Mouse (Mus musculus): ENCODE results near the gene Filip1. TPM values are rescaled to one million over a fixed set of nuclear protein-coding genes. Genes with fewer than 3 reads are reported as not detected.

Filip1 gene
- polyA plus RNA-seq, 1 experiment: 1.7 TPM

DNA sequence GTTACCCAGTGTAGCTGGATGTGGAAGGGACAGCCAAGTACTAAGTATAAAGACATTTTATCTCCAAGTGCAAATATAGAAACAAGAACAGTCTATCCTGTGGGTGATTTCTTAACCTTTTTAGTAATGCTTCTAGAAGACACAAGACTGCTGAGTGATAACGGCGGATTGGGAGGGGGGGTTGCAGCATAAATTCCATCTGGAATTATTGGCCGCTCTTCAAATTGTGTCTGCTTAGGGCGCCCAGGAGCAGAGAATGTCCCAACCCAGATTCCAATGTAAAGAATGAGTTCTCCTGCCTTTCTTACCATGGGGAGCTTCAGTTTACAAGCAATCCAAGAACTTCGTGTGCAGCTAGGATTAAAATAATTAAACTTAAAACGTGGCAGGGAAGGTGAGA lies 39.9 kb downstream of the Filip1 start:
- TF ChIP-seq POLR2A (IDR thresholded peaks at IDR 0.05; ENCODE audit: low read depth, low read length) (no peak), CTCF (IDR thresholded peaks at IDR 0.05; ENCODE audit: extremely low read depth, insufficient read length, insufficient replicate concordance, low read depth, low read length) (no peak)
- H3K27me3 ChIP-seq (ENCODE audit: control insufficient read depth, insufficient read depth, low read length): no peaks in the 10 kb centered on the region; the same call in 1 of the 2 replicates
- H3K27ac ChIP-seq (ENCODE audit: insufficient read depth, low read depth, low read length): no peak overlapping the region
- no peak overlapping the region for H3K4me3 ChIP-seq (ENCODE audit: low read depth, low read length)
- 70% methylated on average over 6 of the region's 6 CpGs for WGBS
- peaks cover 2% of the 10 kb centered on the region; the same call in 1 of the 2 replicates for H3K4me1 ChIP-seq (ENCODE audit: control insufficient read depth, insufficient read depth, insufficient read length, low read length)
- H3K36me3 ChIP-seq (ENCODE audit: control insufficient read depth, insufficient read depth, low read length): no peaks in the 10 kb centered on the region

DNA sequence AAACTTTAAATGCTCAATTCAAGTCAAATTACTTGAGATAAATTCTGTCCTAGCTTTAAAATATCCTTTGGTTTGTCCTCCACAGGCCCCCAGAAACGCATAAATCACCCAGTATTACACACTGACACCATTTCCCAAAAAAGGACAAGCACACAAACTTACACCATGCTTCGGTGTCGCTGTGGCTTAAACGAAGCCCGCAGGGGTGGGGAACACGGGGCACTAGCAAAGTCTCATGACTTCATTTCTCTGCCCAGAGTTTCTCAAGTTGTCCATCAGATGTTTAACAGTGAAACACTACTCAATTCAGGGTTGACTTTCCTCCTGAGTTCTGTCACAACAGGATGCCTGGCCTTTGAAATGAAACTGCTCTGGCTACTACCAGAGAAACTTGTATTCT lies 41.0 kb downstream of the Filip1 start:
- Histone ChIP-seq H3K4me3 (ENCODE audit: low read depth, low read length) (no peak overlapping the region), H3K36me3 (ENCODE audit: control insufficient read depth, insufficient read depth, low read length) (no peaks in the 10 kb centered on the region), H3K4me1 (ENCODE audit: control insufficient read depth, insufficient read depth, insufficient read length, low read length) (peaks cover 2% of the 10 kb centered on the region; the same call in 1 of the 2 replicates), H3K27ac (ENCODE audit: insufficient read depth, low read depth, low read length) (peak overlapping the region; percentile 45), H3K27me3 (ENCODE audit: control insufficient read depth, insufficient read depth, low read length) (no peaks in the 10 kb centered on the region)
- WGBS: 68% methylated on average over 6 of the region's 6 CpGs
- no peak for TF ChIP-seq POLR2A (IDR thresholded peaks at IDR 0.05; ENCODE audit: low read depth, low read length)
- no peak for TF ChIP-seq CTCF (IDR thresholded peaks at IDR 0.05; ENCODE audit: extremely low read depth, insufficient read length, insufficient replicate concordance, low read depth, low read length)

DNA sequence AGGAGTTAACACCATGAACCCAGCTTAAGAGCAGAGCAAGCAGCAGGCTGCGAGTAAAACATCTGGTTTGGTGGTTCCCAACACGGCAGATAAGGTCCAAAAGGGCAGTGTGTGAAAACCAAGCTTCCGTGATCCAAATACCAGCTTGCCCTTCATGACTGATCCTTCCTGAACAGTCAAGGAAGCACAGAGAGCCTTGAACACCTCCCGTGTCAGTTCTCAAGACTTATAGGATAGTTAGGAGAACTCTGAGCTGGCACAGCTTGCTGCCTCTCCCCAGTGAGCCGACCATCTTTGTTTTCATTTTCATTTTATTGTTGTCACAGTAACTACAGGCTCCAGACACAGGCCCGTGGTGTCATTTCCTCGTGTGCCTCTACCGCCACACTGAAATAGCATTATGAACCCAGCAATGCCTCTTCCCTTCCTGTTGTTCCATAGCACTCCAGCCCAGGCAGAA lies 42.0 kb downstream of the Filip1 start:
- TF ChIP-seq POLR2A (IDR thresholded peaks at IDR 0.05; ENCODE audit: low read depth, low read length): no peak
- TF ChIP-seq CTCF (IDR thresholded peaks at IDR 0.05; ENCODE audit: extremely low read depth, insufficient read length, insufficient replicate concordance, low read depth, low read length): no peak
- WGBS: 21% methylated on average over 8 of the region's 8 CpGs
- H3K4me3 ChIP-seq (ENCODE audit: low read depth, low read length): peak overlapping the region; percentile 2; the same call in 1 of the 2 replicates
- peak overlapping the region; percentile 20 for H3K27ac ChIP-seq (ENCODE audit: insufficient read depth, low read depth, low read length)
- H3K36me3 ChIP-seq (ENCODE audit: control insufficient read depth, insufficient read depth, low read length): no peaks in the 10 kb centered on the region
- no peaks in the 10 kb centered on the region for H3K27me3 ChIP-seq (ENCODE audit: control insufficient read depth, insufficient read depth, low read length)
- peaks cover 2% of the 10 kb centered on the region; the same call in 1 of the 2 replicates for H3K4me1 ChIP-seq (ENCODE audit: control insufficient read depth, insufficient read depth, insufficient read length, low read length)

DNA sequence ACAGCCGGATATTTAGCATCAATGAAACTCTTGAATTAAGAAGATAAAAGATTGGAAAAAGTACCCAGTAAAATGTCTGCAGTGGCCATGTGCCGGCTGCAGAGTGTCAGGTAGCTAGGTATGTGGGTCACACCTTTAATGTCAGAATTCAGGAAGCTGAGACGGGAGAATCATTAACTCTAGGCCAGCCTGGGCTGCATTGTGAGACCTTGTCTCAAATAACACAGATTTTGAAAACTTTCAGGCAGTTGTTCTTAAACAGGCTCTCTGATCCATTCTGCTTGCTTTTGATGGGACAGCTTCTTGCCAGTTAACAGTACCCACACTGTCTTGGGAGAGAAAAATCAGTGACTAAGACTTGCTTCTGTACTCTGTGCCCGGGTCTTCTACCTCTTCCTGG lies 43.1 kb downstream of the Filip1 start:
- no peak overlapping the region for H3K4me3 ChIP-seq (ENCODE audit: low read depth, low read length)
- WGBS: 59% methylated on average over 4 of the region's 4 CpGs
- peaks cover 2% of the 10 kb centered on the region; the same call in 1 of the 2 replicates for H3K4me1 ChIP-seq (ENCODE audit: control insufficient read depth, insufficient read depth, insufficient read length, low read length)
- TF ChIP-seq CTCF (IDR thresholded peaks at IDR 0.05; ENCODE audit: extremely low read depth, insufficient read length, insufficient replicate concordance, low read depth, low read length) (no peak), POLR2A (IDR thresholded peaks at IDR 0.05; ENCODE audit: low read depth, low read length) (no peak)
- H3K36me3 ChIP-seq (ENCODE audit: control insufficient read depth, insufficient read depth, low read length): no peaks in the 10 kb centered on the region
- H3K27me3 ChIP-seq (ENCODE audit: control insufficient read depth, insufficient read depth, low read length): no peaks in the 10 kb centered on the region
- H3K27ac ChIP-seq (ENCODE audit: insufficient read depth, low read depth, low read length): no peak overlapping the region

DNA sequence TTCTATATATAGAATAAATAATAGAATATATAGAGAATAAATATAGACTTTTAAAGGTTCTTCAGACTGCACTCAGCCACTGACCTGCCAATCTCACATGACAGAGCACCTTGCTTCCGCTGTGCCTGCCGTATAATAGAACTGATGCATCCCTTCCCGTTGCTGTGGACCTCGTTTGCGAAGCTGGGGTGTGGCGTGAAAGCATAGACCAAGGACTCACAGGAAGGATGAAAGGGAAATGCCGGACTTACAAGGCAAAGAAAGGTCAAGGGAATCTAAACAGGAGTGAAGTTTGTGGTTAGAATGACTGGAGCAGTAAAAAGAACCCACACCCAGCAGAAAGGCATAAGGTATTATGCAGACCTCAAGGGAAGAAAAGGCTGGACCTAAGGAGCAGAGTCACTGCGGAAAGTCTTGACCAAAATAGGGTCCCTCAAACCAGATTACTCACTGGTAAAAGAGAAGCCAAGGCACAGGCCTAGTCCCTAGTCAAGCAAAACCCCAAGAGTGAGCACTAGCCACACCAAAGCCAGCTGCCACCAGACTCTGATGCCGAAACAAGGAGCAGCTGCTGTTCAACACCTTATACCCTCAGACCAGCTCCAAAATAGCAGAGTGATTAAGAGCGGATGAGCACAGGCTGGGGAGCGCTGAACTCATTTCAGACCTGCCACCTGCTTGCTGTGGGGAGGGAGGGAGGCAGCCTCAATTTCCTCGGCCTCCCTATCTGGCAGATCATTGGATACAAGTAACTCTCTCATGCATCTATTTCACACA lies 45.8 kb downstream of the Filip1 start:
- Histone ChIP-seq H3K4me1 (ENCODE audit: control insufficient read depth, insufficient read depth, insufficient read length, low read length) (peaks cover 2% of the 10 kb centered on the region; the same call in 1 of the 2 replicates), H3K36me3 (ENCODE audit: control insufficient read depth, insufficient read depth, low read length) (no peaks in the 10 kb centered on the region), H3K27me3 (ENCODE audit: control insufficient read depth, insufficient read depth, low read length) (no peaks in the 10 kb centered on the region), H3K4me3 (ENCODE audit: low read depth, low read length) (no peak overlapping the region), H3K27ac (ENCODE audit: insufficient read depth, low read depth, low read length) (no peak overlapping the region)
- TF ChIP-seq POLR2A (IDR thresholded peaks at IDR 0.05; ENCODE audit: low read depth, low read length) (no peak), CTCF (IDR thresholded peaks at IDR 0.05; ENCODE audit: extremely low read depth, insufficient read length, insufficient replicate concordance, low read depth, low read length) (no peak)
- 64% methylated on average over 12 of the region's 12 CpGs for WGBS

DNA sequence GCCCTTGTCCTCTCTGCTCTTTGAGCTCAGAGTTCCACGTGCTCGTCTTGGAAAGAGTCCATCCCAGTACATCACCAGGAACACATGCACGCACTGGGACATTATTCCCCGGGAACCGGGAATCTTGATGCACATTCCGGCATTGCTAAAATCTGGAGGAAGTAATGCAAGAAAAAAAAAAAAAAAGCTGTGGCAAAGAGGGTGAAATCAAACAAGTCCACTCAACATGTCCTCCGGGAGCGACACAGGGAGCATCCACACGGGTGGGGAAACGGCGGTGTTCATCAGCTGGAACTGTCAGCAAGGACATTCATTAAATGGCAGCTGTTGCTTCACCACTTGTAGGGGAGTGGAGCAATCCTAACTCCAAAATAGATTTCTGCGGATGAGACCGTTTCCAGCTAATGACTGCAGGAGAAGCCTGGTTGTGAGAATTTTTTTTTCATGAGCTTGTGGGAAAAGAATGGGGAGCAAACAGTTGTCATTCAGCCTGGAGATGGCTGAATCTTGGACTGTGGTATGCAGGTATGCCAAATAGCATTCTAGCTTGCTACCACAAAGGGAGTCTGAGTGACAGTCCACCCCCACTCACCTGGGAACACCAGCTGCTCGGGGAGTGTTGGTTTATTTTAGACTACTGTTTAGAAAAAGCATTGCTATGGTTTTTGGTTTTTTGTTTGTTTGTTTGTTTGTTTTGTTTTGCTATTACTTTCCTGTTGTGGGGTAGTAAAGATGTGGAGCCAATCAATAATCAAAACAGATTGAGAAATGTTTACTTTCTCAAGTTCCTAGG lies 46.9 kb downstream of the Filip1 start:
- H3K4me3 ChIP-seq (ENCODE audit: low read depth, low read length): peak overlapping the region; percentile 26; the same call in 1 of the 2 replicates
- H3K4me1 ChIP-seq (ENCODE audit: control insufficient read depth, insufficient read depth, insufficient read length, low read length): peaks cover 2% of the 10 kb centered on the region; the same call in 1 of the 2 replicates
- no peaks in the 10 kb centered on the region for H3K36me3 ChIP-seq (ENCODE audit: control insufficient read depth, insufficient read depth, low read length)
- WGBS: 71% methylated on average over 14 of the region's 14 CpGs
- H3K27me3 ChIP-seq (ENCODE audit: control insufficient read depth, insufficient read depth, low read length): no peaks in the 10 kb centered on the region
- TF ChIP-seq CTCF (IDR thresholded peaks at IDR 0.05; ENCODE audit: extremely low read depth, insufficient read length, insufficient replicate concordance, low read depth, low read length) (no peak), POLR2A (IDR thresholded peaks at IDR 0.05; ENCODE audit: low read depth, low read length) (no peak)
- H3K27ac ChIP-seq (ENCODE audit: insufficient read depth, low read depth, low read length): no peak overlapping the region; the same call in 1 of the 2 replicates

DNA sequence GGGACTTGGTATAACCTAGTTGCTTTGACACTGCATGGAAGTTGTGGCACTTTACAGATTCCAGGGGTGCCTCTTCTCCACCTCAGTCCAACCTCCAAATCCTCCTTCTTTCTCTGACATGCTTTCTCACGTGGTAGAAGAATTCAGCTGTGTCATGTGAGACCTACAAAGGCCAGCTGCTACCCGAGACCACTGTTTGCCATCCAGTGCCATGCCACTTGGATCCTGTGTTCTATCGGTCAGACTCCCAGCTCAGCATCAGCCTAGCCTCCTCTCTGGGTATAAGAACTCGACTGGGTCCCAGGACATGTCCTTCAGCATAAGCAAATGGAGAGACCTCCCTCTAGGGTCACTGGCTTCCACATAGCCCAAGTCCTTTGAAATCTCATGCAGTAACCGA lies 47.6 kb downstream of the Filip1 start:
- no peaks in the 10 kb centered on the region for H3K27me3 ChIP-seq (ENCODE audit: control insufficient read depth, insufficient read depth, low read length)
- TF ChIP-seq CTCF (IDR thresholded peaks at IDR 0.05; ENCODE audit: extremely low read depth, insufficient read length, insufficient replicate concordance, low read depth, low read length): no peak
- TF ChIP-seq POLR2A (IDR thresholded peaks at IDR 0.05; ENCODE audit: low read depth, low read length): no peak
- H3K4me3 ChIP-seq (ENCODE audit: low read depth, low read length): no peak overlapping the region
- no peaks in the 10 kb centered on the region for H3K4me1 ChIP-seq (ENCODE audit: control insufficient read depth, insufficient read depth, insufficient read length, low read length)
- no peaks in the 10 kb centered on the region for H3K36me3 ChIP-seq (ENCODE audit: control insufficient read depth, insufficient read depth, low read length)
- 69% methylated on average over 5 of the region's 5 CpGs for WGBS
- no peak overlapping the region for H3K27ac ChIP-seq (ENCODE audit: insufficient read depth, low read depth, low read length)
